In genomic region chr4:46854686-46855385, GRCm38 (mm10) we compare ENCODE assay signal across 8 mouse cellular contexts.
DNase-seq lines count a peak whose midpoint lies in the region; ATAC-seq lines count a peak whose summit lies in the region.

No protein-coding gene starts in this region.

- DNase-seq in heart, embryonic 10.5 days (ENCODE audit: low spot score): no peak
- no peak for DNase-seq in heart, postnatal 4 days
- peak; percentile 64 for DNase-seq in cerebellum, adult 9-11 months
- DNase-seq in liver: peak; percentile 78
- peak; percentile 57 to 59 for DNase-seq in right cerebral cortex, postnatal 36 days (ENCODE audit: low spot score in 2 of 2)
- DNase-seq in urinary bladder, postnatal 10 days (ENCODE audit: low spot score): no peak
- no peak for DNase-seq in urinary bladder, postnatal 36 days (ENCODE audit: low spot score in 2 of 2)

- H3K9me3 ChIP-seq in heart, embryonic 10.5 days: no peaks in the 10 kb centered on the region
- peaks cover 3% of the 10 kb centered on the region; the same call in 1 of the 2 replicates for H3K9me3 ChIP-seq in hindbrain, embryonic 16.5 days (ENCODE audit: control insufficient read depth, low read length)

- H3K27ac ChIP-seq in heart, embryonic 10.5 days: peak overlapping the region; percentile 70
- H3K27ac ChIP-seq in hindbrain, embryonic 16.5 days (ENCODE audit: low read depth, low read length): peak overlapping the region; percentile 65

- peaks cover 4% of the 10 kb centered on the region; the same call in 1 of the 2 replicates for H3K4me1 ChIP-seq in heart, embryonic 10.5 days
- H3K4me1 ChIP-seq in hindbrain, embryonic 16.5 days (ENCODE audit: control insufficient read depth, insufficient read depth, low read depth, low read length): peaks cover 25% of the 10 kb centered on the region

- no peaks in the 10 kb centered on the region for H3K36me3 ChIP-seq in heart, embryonic 10.5 days
- H3K36me3 ChIP-seq in hindbrain, embryonic 16.5 days (ENCODE audit: control insufficient read depth, insufficient read depth, low read length): no peaks in the 10 kb centered on the region

- no peak overlapping the region for H3K9ac ChIP-seq in hindbrain, embryonic 16.5 days (ENCODE audit: low read depth, low read length)

- ATAC-seq in hindbrain, embryonic 16.5 days: peak; percentile 86

- WGBS in heart, embryonic 10.5 days: 70% methylated on average over 23 of the region's 23 CpGs
- 36% methylated on average over 23 of the region's 23 CpGs for WGBS in hindbrain, embryonic 16.5 days

- H3K4me2 ChIP-seq in hindbrain, embryonic 16.5 days (ENCODE audit: low read length): no peak overlapping the region

- H3K27me3 ChIP-seq in heart, embryonic 10.5 days (ENCODE audit: insufficient read depth, poor library complexity, severe bottlenecking): peaks cover 5% of the 10 kb centered on the region; the same call in 1 of the 2 replicates
- H3K27me3 ChIP-seq in hindbrain, embryonic 16.5 days (replicated peaks; ENCODE audit: control insufficient read depth, insufficient read depth, low read length): no peaks in the 10 kb centered on the region

- H3K4me3 ChIP-seq in heart, embryonic 10.5 days: peak overlapping the region; percentile 36
- H3K4me3 ChIP-seq in hindbrain, embryonic 16.5 days (ENCODE audit: low read length): no peak overlapping the region

Comparison
In these comparisons a context has a peak if more than half of its experiments do, and no peak if none do; other contexts are left out.
1. DNase-seq: peak in cerebellum, adult 9-11 months (single experiment), liver (single experiment) and right cerebral cortex, postnatal 36 days (2 of 2); none in heart, embryonic 10.5 days (single experiment), heart, postnatal 4 days (single experiment), urinary bladder, postnatal 10 days (single experiment) and urinary bladder, postnatal 36 days (0 of 2).